Mouse (Mus musculus): ENCODE results near the gene Wdr73. TPM values are rescaled to one million over a fixed set of nuclear protein-coding genes. Genes with fewer than 3 reads are reported as not detected.
"Not testable (repeated sequence)": the region's sequence is repeated elsewhere in the genome, so short reads cannot be mapped to it uniquely, and the experiment has no call there.

Gene Wdr73
- total RNA-seq (2015) (14.2 and 18.4 TPM in 2 replicates), total RNA-seq (2017) (18.2 and 19.6 TPM in 2 replicates)

DNA sequence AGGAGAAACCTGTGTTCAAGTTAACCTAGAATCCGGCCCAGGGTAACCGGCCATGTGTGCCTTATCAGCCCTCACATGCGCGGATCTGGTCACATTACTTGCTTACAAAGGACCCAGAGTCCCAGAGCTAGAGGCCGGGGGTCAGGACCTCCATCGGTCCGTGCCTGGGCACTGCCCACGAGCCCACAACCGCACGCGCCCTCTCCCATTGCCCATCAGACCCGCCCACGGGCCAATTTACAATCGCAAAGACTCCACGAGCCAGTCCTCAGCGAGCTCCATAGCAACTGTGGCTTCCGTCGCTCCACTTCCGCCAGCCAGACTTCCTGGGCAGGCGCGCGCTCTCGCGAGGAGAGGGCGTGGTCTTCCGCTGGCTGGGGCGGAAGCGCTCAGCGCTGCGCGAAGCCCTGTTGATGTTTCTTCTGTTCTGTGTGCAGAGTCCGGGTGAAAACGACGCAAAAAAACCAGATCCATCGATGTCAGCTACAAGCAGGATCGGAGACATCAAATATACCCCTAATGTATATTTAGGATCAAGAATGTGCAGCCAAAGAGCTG lies at the start of gene Wdr73:
Wdr73 (minus strand) TSS at position 326 of the 558 bp plus-strand sequence.
- peak; percentile 93 for ATAC-seq (replicated peaks; ENCODE audit: poor library complexity)

DNA sequence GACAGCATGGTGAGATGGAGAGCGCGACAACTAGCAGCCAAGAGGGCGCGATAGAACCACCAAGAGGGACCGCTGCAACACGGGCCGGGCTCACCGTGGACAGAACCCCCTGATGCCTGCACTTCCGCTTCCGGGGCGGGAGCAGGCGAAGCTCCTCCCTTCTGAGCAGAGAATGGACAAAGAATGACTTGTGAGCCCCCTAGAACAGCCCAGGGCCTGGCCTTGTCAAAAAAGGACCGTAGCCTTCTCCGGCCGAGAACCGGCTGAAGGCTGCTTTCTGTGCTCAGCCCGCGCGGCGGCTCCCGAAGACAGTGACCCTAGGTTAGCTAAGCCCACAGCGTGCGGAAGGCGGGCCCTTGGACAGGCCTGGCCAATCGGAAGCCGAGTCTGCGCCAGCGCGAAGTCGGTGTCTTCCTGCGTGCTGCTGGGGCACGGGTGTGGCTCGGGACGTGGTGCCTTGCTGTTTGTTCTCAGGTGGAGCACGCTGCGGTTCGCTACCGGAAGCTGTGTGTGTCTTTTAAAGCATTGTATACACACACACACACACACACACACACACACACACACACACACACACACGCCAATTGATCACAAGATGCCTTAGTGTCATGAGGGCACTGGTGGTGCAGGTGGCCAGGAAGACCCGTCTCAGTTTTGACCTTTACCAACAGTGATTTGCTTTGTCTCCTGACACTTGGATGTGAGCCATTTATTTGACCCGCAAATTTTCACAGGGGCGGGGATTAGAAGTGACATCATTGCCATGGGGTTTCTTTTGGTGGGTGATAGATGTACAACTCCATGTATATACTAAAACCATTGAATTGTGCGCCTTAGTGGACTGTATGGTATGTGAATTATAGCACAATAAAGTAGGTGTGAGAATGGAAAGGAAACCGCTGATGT lies 46.6 kb upstream of the Wdr73 start, which contains the start of gene Sec11a:
Sec11a (minus strand) TSS at position 336 of the 906 bp plus-strand sequence.
- ATAC-seq (replicated peaks; ENCODE audit: poor library complexity), result peak; percentile 97

DNA sequence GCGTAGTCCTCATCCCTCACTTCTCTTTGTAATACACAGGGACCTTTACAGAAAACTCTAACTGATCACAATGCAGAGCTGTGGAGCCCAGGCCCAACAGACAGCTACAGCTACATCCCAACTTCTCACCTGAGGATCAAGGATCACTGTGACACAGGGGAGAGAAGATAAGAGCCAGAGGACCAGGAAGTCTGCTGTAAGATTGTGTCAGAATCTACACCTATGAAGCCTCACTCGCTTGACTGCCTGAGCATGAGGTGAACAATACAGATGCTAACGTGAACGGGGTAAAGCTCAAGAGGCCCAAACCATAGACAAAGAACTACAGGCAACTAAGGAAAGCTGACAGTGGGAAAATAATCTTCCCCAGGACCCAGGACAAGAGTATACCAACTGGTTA lies 38.7 kb upstream of the Wdr73 start:
- ATAC-seq (replicated peaks; ENCODE audit: poor library complexity), result no peak

DNA sequence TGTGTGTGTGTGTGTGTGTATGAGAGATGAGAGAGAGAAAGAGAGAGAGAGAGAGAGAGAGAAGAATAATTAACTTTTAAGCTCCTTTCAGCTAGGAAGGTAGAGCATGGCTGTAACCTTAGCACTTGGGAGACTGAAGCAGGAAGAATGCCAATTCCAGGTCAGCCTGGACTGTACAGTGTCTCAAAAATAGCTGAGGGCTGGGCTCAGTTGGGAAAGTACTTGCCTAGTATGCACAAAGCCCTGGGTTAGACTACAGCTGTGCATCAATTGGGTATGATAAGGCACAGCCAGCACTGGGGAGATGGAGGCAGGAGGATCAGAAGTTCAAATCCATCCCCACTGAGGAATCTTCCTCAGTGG lies 36.2 kb upstream of the Wdr73 start:
- ATAC-seq (replicated peaks; ENCODE audit: poor library complexity), result not testable (repeated sequence)

DNA sequence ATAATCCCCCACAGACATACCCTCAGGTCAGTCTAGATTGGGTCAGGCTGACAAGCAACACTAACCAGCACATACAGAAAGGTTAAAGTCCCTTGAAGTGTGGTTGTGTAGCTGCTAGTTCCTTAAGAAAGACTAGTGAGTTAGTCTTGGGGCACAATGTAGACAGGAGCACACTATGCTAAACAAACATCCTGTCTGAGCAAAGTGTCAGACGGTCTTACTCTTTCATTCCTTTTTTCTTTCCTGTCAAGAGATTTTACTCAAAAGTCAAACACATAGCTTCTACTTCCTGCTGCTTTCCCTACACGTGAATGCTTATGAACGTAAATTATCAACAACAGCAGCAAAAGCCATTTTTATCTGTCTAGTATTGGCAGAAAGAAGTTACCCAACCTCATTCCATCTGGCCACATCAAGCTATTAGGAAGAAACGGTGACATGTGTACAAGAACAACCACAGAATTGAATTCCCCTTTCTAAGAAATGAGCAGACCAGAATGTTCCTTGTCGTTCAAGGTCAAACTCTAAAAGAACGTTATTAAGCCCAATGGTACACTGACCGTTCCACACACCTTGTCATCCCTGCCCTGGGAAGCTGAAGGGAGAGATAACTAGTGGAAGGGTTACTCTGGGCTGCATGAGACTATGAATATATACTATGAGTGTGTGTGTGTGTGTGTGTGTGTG lies 35.7 kb upstream of the Wdr73 start:
- ATAC-seq (replicated peaks; ENCODE audit: poor library complexity), result peak; percentile 14; the same call in 1 of the 2 replicates

DNA sequence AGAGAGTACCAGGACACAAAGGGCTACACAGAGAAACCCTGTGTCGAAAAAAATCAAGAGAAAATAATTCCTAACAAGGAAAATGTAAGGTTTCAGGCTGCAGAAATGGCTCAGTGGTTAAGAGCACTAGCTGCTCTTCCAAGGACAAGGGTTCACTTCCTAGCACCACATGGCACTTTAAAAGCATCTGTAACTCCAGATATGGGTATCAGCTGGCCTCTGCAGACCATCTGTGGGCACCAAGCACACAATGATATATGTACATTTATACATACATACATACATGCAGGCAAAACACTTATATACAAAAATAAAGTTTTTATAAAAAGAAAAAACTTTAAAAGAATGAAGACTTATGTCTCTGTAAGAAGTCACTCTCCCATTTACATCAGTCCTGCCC lies 34.8 kb upstream of the Wdr73 start:
- ATAC-seq (replicated peaks; ENCODE audit: poor library complexity), result no peak

DNA sequence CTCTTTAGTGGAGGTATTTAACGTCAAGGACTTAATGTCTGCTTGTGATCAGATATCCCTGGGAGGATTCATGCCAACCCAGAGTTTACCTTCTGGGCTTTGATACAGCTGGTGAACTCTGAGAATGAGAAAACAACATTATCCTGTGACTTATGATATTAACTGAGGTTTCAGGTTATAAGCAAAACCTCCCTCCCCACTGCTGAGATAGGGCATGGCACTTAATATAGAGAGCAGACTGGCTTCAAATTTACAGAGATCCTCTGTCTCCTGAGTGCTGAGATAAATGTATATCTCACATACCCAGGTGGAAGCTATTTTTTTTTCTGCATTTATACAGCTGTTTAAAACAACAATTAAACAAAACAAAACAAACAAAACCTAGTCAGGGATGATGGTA lies 31.7 kb upstream of the Wdr73 start:
- peak; percentile 69 for ATAC-seq (replicated peaks; ENCODE audit: poor library complexity)

DNA sequence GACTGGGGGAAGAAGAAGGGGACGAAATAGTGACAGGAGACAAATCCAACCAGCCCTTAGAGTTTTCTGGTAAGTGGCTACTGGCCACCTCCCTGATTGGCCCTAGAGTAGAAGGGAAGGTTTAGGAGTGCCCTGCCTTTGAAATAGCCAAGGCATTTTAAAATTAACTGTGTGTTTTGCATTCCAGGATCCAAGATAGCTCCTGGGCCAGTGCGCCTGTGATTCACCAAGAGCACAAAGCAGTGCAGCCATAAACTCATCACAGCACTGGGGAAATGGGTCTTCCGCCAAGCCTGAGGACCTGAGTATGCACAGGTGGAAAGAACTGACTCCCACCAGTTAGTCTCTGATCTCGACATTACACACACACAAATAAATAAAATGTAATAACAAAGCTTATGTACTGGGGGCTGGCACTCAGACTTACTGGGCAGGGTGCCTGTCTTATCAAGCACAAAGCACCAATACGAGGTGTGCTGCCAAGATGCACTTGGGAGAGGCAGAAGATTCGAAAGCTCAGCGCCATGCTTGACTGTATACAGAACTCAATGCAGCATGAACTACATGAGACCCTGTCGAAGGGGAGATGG lies 30.6 kb upstream of the Wdr73 start:
- 0 out of 2 replicates have a peak, but pooled peaks have one; percentile 35 for ATAC-seq (replicated peaks; ENCODE audit: poor library complexity)

DNA sequence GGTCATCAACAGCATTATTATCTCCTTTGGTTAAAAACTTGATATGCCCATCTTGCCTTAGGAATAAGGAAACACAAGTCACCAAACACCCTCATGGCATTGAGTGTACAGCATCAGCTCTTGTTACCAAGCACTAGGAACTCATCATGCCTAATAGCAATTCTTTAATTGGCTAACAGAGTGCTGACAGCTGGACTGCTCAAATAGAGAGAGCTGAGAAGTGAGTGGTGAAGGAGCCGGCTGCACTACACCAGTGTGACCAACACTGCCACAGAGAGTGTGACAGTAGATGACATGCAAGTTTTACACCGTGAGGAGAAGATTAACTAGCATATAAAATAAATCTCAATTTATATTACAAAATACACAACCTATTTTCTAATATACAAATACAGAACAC lies 22.1 kb upstream of the Wdr73 start:
- ATAC-seq (replicated peaks; ENCODE audit: poor library complexity), result no peak

DNA sequence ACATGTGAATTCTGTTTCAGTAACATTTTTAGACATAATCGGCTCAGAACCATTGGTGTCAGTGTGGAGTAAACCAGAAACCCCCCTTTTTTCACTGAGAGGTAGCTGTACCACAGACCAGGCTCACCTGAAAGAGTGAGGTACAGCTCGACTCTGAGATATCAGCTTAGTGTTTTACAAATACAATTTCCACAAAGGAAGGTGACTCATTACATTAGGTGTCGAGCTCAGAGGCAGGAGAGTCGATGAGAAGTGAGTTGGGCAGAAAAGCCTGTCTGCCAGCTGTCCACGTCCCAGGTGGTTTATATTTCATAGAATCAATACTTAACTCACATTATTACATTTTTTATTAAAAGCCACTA lies 18.6 kb upstream of the Wdr73 start:
- no peak for ATAC-seq (replicated peaks; ENCODE audit: poor library complexity)

DNA sequence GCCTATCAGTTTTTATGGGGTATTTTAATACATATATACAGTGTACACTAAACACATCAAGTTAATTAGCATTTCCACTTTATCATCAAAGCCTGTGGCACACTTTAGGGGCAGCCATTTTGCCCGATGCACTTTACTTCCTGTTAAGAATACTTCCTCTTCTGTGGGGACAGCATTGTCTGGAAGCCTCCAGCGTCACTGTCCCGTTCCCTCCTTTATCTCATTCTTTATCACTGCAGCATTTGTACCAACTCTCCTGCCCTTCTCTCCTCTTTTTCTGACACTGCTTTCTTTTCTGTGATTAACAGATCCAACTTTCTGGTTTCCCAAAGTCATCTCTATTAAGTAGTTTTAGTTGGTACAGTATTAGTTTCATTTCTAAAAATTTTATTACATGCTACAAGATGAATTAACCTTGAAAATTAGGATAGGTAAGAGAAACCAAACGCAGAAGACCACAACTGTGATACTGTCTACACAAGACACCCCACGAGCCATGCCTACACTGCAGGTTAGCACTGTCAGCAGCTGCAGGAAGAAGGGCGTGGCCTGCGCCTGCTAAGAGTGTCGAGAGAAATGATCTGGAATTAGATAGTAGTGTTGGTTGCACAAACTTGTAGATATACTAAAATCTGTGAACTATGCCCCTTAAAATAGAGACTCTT lies 18.0 kb upstream of the Wdr73 start:
- ATAC-seq (replicated peaks; ENCODE audit: poor library complexity), result peak; percentile 77

DNA sequence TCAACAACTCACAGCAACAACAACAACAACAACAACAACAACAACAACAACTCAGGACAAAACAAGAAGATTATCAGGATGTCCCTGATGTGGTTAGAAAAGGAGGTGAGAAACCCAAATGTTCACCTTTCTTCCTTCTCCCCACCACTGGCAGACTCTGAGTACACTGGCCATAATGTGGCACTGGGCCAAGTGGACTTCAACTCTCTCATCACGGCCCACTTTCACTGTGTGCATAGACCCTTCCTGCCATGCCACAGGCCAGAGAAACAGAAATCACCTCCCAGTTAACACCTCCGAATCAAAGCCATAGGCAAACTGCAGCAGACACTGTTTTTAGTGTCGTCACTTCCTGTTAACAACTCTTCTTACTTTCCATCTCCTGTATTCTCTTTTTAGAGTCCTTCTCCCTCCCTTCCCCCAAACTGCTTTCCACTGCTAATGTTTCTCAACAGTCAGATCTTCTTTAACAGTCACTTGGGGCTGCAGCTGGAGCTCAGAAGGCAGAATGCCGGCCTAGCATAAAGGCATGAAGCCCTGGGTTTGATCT lies 16.9 kb upstream of the Wdr73 start:
- no peak for ATAC-seq (replicated peaks; ENCODE audit: poor library complexity)

DNA sequence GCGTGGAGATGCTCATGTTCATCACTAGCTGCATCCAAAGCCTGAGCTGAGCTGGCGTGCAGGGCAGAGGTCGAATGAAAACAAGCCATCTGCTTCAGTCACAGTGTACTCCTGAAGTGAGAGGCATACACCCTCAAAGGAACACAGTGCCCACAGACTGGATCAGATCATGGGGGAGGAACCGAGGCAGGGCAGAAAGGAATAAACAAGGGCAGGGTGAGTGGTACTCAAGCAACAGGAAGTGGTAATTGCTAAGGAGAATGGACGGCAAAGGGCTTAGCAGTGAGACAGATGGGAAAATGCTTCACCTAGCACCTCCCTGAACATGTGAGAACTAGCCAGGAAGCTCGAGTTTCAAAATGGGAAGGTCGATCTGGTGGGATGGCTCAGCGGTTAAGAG lies 11.4 kb upstream of the Wdr73 start:
- ATAC-seq (replicated peaks; ENCODE audit: poor library complexity), result no peak

DNA sequence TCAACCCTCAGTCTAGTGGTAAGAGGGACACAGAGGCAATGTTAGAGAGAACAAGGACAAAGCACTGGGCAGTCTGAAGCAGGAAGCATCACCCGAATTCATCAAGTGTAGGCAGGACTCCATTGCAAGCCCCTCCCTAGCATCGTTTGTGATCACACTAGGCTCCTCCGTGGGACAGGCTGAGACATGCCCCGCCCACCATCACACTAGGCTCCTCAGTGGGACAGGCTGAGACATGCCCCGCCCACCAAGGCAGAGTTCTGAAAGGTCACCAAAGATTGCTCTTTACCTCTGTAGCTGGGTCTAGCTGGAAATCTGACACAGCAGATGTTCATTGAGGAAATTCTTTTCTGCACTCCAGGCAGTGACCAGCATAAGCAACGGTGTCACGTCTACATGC lies 10.0 kb upstream of the Wdr73 start:
- ATAC-seq (replicated peaks; ENCODE audit: poor library complexity), result peak; percentile 60; the same call in 1 of the 2 replicates

DNA sequence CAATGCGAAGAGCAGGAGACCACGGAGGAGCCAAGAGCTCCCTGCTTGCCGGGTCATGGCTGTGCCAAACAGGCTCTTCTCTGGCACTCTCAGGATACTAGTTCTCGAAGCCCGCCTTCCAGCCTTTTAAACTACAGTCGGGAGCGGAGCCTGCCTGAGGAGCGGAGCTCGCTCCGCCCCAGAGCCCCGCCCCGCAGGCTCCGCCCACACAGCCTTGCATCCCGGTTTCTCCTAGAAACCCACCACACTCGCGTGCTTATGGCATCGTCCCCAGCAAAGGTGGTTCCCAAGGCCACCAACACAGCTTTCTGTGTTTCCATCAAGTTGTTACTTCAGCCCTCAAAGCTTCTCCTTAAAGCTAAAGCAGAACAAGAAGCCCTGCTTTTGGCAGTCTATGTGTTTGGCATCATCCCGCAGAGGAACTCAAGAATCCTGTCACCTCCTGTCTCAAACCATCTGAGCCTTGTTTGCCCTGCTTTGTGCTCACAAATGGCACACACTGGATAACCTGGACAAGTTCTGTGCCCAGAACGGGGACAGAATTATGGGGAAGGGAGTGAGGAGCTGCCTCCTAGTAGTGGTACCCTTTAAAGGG lies 3.9 kb upstream of the Wdr73 start, which contains the start of gene Nmb:
Nmb (minus strand) TSS at position 156 of the 595 bp plus-strand sequence.
- ATAC-seq (replicated peaks; ENCODE audit: poor library complexity), result peak; percentile 40

DNA sequence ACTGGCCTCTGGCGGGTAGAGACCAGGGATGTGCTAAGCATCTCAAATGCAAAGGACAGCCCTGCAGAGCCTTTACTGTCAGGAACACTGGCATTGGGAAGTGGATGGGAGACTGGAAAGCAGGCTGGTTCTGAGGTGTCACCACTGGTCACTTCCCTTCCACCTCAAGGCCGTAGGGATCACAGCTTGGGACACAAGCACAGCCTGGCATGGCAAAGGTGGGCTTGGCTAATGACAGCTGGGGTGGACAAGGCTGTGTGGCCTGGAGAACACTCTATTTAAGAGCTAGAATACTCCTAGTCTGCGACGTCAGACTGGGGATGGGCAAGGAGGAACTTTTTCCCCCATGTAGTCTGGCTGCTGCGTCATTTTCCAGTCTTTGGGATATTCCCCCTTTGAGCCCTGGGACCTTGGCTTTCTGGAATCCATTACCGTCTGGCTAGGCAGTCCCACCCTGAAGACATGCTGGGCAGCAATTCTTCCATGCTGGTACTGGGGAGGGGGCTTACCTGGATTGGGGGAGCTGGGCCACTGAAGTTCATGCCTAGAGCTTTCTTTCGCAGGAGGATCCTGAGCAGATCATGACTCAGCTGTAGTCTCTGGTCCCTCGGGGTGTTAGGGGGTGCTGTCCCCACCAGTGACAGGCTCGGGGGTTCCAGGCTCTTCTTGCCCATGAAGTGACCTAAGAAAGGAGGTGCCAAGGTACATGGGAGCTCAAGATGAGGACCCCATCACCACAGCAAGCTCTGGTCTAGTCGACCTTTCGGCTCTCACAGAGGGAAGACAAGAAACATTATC lies 2.8 kb upstream of the Wdr73 start:
- no peak for ATAC-seq (replicated peaks; ENCODE audit: poor library complexity)

DNA sequence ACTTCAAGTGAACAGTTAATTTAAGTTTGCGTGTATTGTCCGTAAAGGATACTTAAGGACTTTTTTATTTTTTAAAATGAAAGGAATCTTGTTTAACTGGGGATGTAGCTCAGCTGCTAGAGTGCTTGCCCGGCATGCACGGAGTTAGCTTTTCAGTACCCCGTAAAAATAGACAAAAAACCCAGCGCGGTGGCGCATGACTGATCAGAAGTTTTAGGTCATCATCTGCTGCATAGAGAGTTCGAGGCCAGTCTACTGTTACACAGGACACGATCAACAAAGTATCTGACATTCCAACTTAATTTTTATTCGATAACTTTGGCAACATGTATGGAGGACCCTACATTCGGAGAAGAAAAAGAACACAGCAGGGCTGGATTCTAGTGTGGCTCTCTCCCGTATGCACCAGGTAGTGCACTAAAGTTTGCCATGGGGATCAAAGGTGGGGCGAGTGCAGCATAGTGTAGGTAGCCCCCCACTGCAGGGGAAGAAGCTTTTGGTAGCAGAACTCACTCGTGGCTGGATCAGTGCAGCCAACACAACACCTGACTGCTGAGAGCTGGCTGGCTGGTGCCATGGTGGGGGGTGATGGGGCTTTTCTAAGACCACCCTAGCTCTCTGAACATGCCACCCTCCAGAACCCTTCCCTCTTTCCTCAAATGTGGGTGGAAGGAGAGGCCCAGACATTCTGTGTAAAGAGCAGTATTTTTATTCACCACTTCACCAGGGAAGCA lies 639 bp upstream of the Wdr73 start:
- ATAC-seq (replicated peaks; ENCODE audit: poor library complexity), result no peak

DNA sequence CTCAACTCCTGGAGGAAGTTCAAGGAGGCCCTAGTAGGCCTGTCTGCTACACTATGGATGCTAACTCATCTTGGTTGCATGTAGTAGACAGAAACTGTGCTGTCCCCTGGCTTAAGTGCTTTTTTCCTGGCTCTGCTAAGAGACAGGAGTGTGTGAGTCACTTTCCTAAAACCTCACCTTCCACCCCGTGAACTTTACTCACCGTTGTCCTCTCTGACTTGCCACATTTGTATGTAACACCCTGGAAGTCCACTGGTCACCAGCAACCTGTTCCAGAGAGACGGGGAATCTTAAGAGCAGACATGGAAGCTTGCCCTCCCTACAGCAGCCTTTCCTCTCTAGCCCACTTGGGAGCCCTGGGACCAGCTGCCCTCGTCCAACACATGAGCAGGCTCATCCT lies 3.3 kb downstream of the Wdr73 start:
- ATAC-seq (replicated peaks; ENCODE audit: poor library complexity), result no peak

DNA sequence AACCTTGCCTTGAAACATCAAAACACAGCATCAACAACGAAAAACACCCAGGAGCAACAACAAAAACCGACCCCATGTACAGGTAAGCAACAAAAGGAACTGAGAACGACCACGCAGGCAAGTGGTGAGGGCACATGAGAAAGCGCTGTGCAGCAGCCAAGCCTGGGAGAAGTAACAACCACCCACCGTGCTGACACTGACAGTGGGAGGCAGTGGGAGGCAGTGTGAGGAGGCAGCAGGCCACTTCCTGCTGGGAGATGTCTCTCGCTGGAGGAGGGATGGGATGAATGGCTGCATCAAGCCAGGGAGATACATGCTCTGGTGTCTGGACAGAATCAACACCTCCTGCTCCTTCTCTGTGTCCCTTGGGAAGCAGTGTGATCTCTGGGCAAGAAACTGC lies 3.9 kb downstream of the Wdr73 start:
- ATAC-seq (replicated peaks; ENCODE audit: poor library complexity), result no peak

Measured in megakaryocyte progenitor cell, adult 5-6 weeks (primary cell).